Mouse (Mus musculus) limb, embryonic 11.5 days (tissue): ENCODE results near the gene Stard9. TPM values are rescaled to one million over a fixed set of nuclear protein-coding genes. Genes with fewer than 3 reads are reported as not detected.

Experiments used
- ATAC-seq: fragments of 200-750 bp; cut with Nextera tagmentation; 2 replicates; pipeline ENCODE4 v1.8.0; 2017; ENCODE audit warnings: low read depth; ENCODE audit not compliant: insufficient number of reproducible peaks, low FRiP score, low TSS enrichment
- DNase-seq: peaks from one replicate; pipeline ENCODE4 v3.0.0-alpha.2; 2015; ENCODE audit warnings: low spot score
- H3K27ac ChIP-seq: fragments of 300-500 bp; sonication (generic); replicated peaks from 2 replicates; pipeline ENCODE4 v1.5.1; 2014; ENCODE audit warnings: low read depth, mild to moderate bottlenecking, low read length
- H3K27me3 ChIP-seq: fragments of 300-500 bp; sonication (generic); 2 replicates; pipeline ENCODE4 v1.6.1; 2014; ENCODE audit warnings: mild to moderate bottlenecking, low read length, mixed read lengths; ENCODE audit not compliant: control insufficient read depth, insufficient read depth
- H3K36me3 ChIP-seq: fragments of 300-500 bp; sonication (generic); 2 replicates; pipeline ENCODE4 v1.6.1; 2014; ENCODE audit warnings: mild to moderate bottlenecking, low read length, moderate library complexity, mixed read lengths; ENCODE audit not compliant: control insufficient read depth, insufficient read depth
- H3K4me1 ChIP-seq: fragments of 300-500 bp; sonication (generic); 2 replicates; pipeline ENCODE4 v1.6.1; 2014; ENCODE audit warnings: low read length, mixed read lengths; ENCODE audit not compliant: control insufficient read depth, insufficient read depth
- H3K4me2 ChIP-seq: fragments of 300-500 bp; sonication (generic); 2 replicates; pipeline ENCODE4 v1.6.1; 2014; ENCODE audit warnings: low read depth, mild to moderate bottlenecking, moderate library complexity; ENCODE audit not compliant: severe bottlenecking
- H3K4me3 ChIP-seq: fragments of 300-500 bp; sonication (generic); 2 replicates; pipeline ENCODE4 v1.5.1; 2014; ENCODE audit warnings: low read depth, low read length
- H3K9ac ChIP-seq: fragments of 300-500 bp; sonication (generic); 2 replicates; pipeline ENCODE4 v1.6.1; 2014; ENCODE audit warnings: mild to moderate bottlenecking, low read length
- H3K9me3 ChIP-seq: fragments of 300-500 bp; sonication (generic); 2 replicates; pipeline ENCODE4 v1.6.1; 2016; ENCODE audit warnings: low read length; ENCODE audit not compliant: control insufficient read depth
- WGBS: fragments of 180-500 bp; shearing (Covaris S2); extraction: QIAGEN DNeasy Blood & Tissue Kit; methylation state at CpG from one replicate; pipeline ENCODE4 v1.1.7; 2014; 5-methylcytosine and 5-hydroxymethylcytosine counted together
- polyA plus RNA-seq: library from polyadenylated mRNA; unstranded; fragments of >200 nt; fragmentation: Nextera tagmentation; extraction: Ambion mirVana; gene quantifications from 2 replicates; pipeline ENCODE4 v1.2.1, GENCODE M21; 2014

The Stard9 gene
- polyA plus RNA-seq, result 3.3 and 4.2 TPM in 2 replicates

GRCm38 (mm10) chr2:120628886-120629735, at the start of gene Stard9:
TSS of gene Stard9 (plus strand) at chr2:120629121.
- Histone ChIP-seq H3K4me1 (no peaks in the 10 kb centered on the region), H3K36me3 (no peaks in the 10 kb centered on the region), H3K9ac (peak within 1 kb of the TSS; percentile 30; the same call in 1 of the 2 replicates), H3K9me3 (no peaks in the 10 kb centered on the region), H3K27me3 (no peaks in the 10 kb centered on the region), H3K27ac (no peak within 1 kb of the TSS), H3K4me2 (peak within 1 kb of the TSS; percentile 57), H3K4me3 (peak within 1 kb of the TSS; percentile 38)
- DNase-seq (peak; percentile 98), ATAC-seq (peak; percentile 100)
- 2% methylated on average over 36 of the region's 36 CpGs for WGBS

- H3K27ac ChIP-seq, result no peak overlapping the region
- no peak for DNase-seq
- ATAC-seq, result no peak
- H3K9ac ChIP-seq, result no peak overlapping the region
- H3K4me1 ChIP-seq, result no peaks in the 10 kb centered on the region
- no peaks in the 10 kb centered on the region for H3K27me3 ChIP-seq
- 90% methylated on average over 5 of the region's 5 CpGs for WGBS
- H3K4me2 ChIP-seq, result no peak overlapping the region
- peaks cover 8% of the 10 kb centered on the region; the same call in 1 of the 2 replicates for H3K36me3 ChIP-seq
- no peaks in the 10 kb centered on the region for H3K9me3 ChIP-seq
- no peak overlapping the region for H3K4me3 ChIP-seq
These were observed 39.2 kb upstream of the Stard9 start for GRCm38 (mm10) chr2:120589759-120590158.

- Histone ChIP-seq H3K27ac (no peak overlapping the region), H3K4me2 (no peak overlapping the region), H3K4me1 (no peaks in the 10 kb centered on the region), H3K27me3 (no peaks in the 10 kb centered on the region), H3K36me3 (peaks cover 3% of the 10 kb centered on the region; the same call in 1 of the 2 replicates), H3K9ac (no peak overlapping the region), H3K4me3 (no peak overlapping the region), H3K9me3 (no peaks in the 10 kb centered on the region)
- 93% methylated on average over 1 of the region's 1 CpGs for WGBS
- ATAC-seq, result no peak
- DNase-seq, result no peak
These were observed 36.7 kb upstream of the Stard9 start for GRCm38 (mm10) chr2:120592227-120592626.

- DNase-seq, result no peak
- no peak overlapping the region for H3K9ac ChIP-seq
- no peaks in the 10 kb centered on the region for H3K27me3 ChIP-seq
- whole genome bisulfite sequencing, result 90% methylated on average over 2 of the region's 2 CpGs
- H3K4me3 ChIP-seq, result no peak overlapping the region
- no peaks in the 10 kb centered on the region for H3K4me1 ChIP-seq
- no peak overlapping the region for H3K27ac ChIP-seq
- H3K36me3 ChIP-seq, result peaks cover 4% of the 10 kb centered on the region
- H3K4me2 ChIP-seq, result no peak overlapping the region
- no peak for ATAC-seq
- H3K9me3 ChIP-seq, result no peaks in the 10 kb centered on the region
These were observed 31.2 kb upstream of the Stard9 start for GRCm38 (mm10) chr2:120597734-120598133.

- Histone ChIP-seq H3K4me1 (no peaks in the 10 kb centered on the region), H3K27ac (no peak overlapping the region), H3K4me3 (no peak overlapping the region), H3K4me2 (no peak overlapping the region), H3K9me3 (no peaks in the 10 kb centered on the region), H3K36me3 (peaks cover 4% of the 10 kb centered on the region), H3K9ac (no peak overlapping the region), H3K27me3 (no peaks in the 10 kb centered on the region)
- no peak for ATAC-seq
- 93% methylated on average over 4 of the region's 4 CpGs for WGBS
- no peak for DNase-seq
These were observed 29.4 kb upstream of the Stard9 start for GRCm38 (mm10) chr2:120599506-120599905.

GRCm38 (mm10) chr2:120606021-120606690, 22.8 kb upstream of the Stard9 start:
- no peak overlapping the region for H3K9ac ChIP-seq
- DNase-seq, result no peak
- 88% methylated on average over 6 of the region's 6 CpGs for WGBS
- ATAC-seq, result no peak
- H3K4me3 ChIP-seq, result no peak overlapping the region
- H3K36me3 ChIP-seq, result no peaks in the 10 kb centered on the region
- H3K27ac ChIP-seq, result no peak overlapping the region
- no peak overlapping the region for H3K4me2 ChIP-seq
- H3K9me3 ChIP-seq, result no peaks in the 10 kb centered on the region
- 0 out of 2 replicates have a peak, but pooled peaks cover 3% of the 10 kb centered on the region for H3K4me1 ChIP-seq
- no peaks in the 10 kb centered on the region for H3K27me3 ChIP-seq

GRCm38 (mm10) chr2:120608830-120609723, 19.8 kb upstream of the Stard9 start, which contains the start of the genes Haus2 and Lrrc57:
TSS of gene Haus2 (plus strand) at chr2:120609383.
TSS of gene Lrrc57 (minus strand) at chr2:120609520.
- Histone ChIP-seq H3K27ac (peak within 1 kb of the TSS; percentile 70; the same call in 1 of the 2 replicates), H3K36me3 (no peaks in the 10 kb centered on the region; the same call in 1 of the 2 replicates), H3K4me2 (peak within 1 kb of the TSS; percentile 78), H3K4me3 (peak within 1 kb of the TSS; percentile 90), H3K27me3 (no peaks in the 10 kb centered on the region), H3K4me1 (0 out of 2 replicates have a peak, but pooled peaks cover 3% of the 10 kb centered on the region), H3K9me3 (no peaks in the 10 kb centered on the region), H3K9ac (peak within 1 kb of the TSS; percentile 80)
- WGBS, result under 1% methylated on average over 52 of the region's 52 CpGs
- DNase-seq (peak; percentile 96), ATAC-seq (peak; percentile 95)
